Mouse (Mus musculus) liver, embryonic 14.5 days (tissue): ENCODE data around the gene Arpin.

Experiments used
- CTCF ChIP-seq: IDR thresholded peaks from 2 replicates; pipeline ENCODE4 v1.5.1; 2016; ENCODE audit warnings: antibody characterized with exemption, low read depth, control low read depth
- EP300 ChIP-seq: IDR thresholded peaks from 2 replicates; pipeline ENCODE4 v1.6.1; 2016; ENCODE audit warnings: antibody characterized with exemption, low read depth

DNA sequence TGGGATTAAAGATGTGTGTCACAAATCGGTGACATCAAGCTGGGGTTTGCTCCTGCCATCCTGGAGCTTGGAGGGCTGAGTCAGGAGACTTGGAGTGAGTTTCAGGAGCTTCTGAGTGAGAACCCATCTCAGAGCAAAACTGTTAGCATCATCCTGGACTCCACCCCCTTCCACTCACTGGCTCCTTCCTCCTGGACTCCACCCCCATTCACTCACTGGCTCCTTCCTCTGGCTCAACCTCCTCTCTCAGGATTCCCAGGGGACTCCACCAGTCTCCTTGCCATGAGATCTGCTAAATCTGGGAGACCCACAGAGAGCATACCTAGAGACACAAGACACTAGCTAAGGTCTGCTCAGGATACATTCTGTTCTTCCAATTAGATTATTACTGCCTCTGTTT, 35.2 kb upstream of the Arpin start:
- TF ChIP-seq CTCF, result no peak
- no peak for TF ChIP-seq EP300
